In the genomic region with DNA sequence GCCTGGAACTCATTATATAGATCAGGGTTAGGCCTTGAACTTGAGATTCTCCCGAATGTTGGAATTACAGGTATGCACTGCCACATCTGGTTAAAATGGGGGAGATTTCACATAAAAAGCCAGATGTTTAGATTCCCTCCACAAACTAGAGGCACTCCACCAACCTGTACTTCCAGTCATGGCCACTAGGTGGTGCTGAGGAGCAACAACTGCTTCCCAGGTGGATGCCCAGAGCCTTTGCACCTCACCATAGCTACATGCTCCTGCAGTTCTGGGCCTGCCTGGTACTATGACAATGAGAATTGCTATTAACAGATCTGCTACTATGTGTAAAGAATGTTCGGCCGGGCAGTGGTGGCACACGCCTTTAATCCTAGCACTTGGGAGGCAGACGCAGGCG, we compare ENCODE assay signal across 9 mouse cellular contexts. TPM values are rescaled to one million over a fixed set of nuclear protein-coding genes. Genes with fewer than 3 reads are reported as not detected.
A peak's percentile ranks its signal among the peaks of the same experiment; 100 is the strongest.
DNase-seq lines count a peak whose midpoint lies in the region; ATAC-seq and TF ChIP-seq lines count a peak whose summit lies in the region.
"Had no signal": no experiment of that assay in that cellular context is flagged by ENCODE, and none has a peak within 500 bp of the region (broad histone marks: within the 10 kb centered on the region; RNA-seq: fewer than 3 reads in every experiment).

No protein-coding gene starts in this region.

- H3K4me1 ChIP-seq in heart, embryonic 11.5 days (ENCODE audit: control insufficient read depth, insufficient read depth, low read length): no peaks in the 10 kb centered on the region
- H3K4me1 ChIP-seq in cortical plate, adult 2 months (ENCODE audit: control insufficient read depth, insufficient read depth, low read length): peaks cover 5% of the 10 kb centered on the region; the same call in 1 of the 2 replicates
- peaks cover 6% of the 10 kb centered on the region for H3K4me1 ChIP-seq in midbrain, embryonic 16.5 days (ENCODE audit: control insufficient read depth, insufficient read depth, low read length)

- no peak overlapping the region for H3K4me2 ChIP-seq in heart, embryonic 11.5 days
- H3K4me2 ChIP-seq in midbrain, embryonic 16.5 days (ENCODE audit: low read length): no peak overlapping the region

- no peak for TF ChIP-seq POLR2A in cortical plate, adult 2 months (IDR thresholded peaks at IDR 0.05; ENCODE audit: extremely low read depth, insufficient read depth, low read length)

- no peaks in the 10 kb centered on the region for H3K9me3 ChIP-seq in heart, embryonic 11.5 days (replicated peaks; ENCODE audit: control insufficient read depth, low read length)
- H3K9me3 ChIP-seq in midbrain, embryonic 16.5 days (replicated peaks; ENCODE audit: control insufficient read depth, low read length, poor library complexity, severe bottlenecking): no peaks in the 10 kb centered on the region

- intact Hi-C loops in left cerebral cortex, postnatal 36 days (cut with DNase I): loop anchor here (1.0 to 2.0 kb wide), 2 partner anchors 78 to 107 kb away; a partner anchor contains a TSS

- no peaks in the 10 kb centered on the region for H3K36me3 ChIP-seq in heart, embryonic 11.5 days (ENCODE audit: control insufficient read depth, insufficient read depth, low read length)
- no peaks in the 10 kb centered on the region for H3K36me3 ChIP-seq in midbrain, embryonic 16.5 days (ENCODE audit: control insufficient read depth, insufficient read depth, low read length)

- H3K27ac ChIP-seq in heart, embryonic 11.5 days (ENCODE audit: low read depth, low read length): no peak overlapping the region
- no peak overlapping the region for H3K27ac ChIP-seq in cortical plate, adult 2 months (ENCODE audit: insufficient read depth, low read length)
- no peak overlapping the region for H3K27ac ChIP-seq in midbrain, embryonic 16.5 days (ENCODE audit: low read length)

- 37% methylated on average over 6 of the region's 6 CpGs for WGBS in heart, embryonic 11.5 days (ENCODE audit: insufficient replicate concordance)
- WGBS in midbrain, embryonic 16.5 days: 43% methylated on average over 6 of the region's 6 CpGs

- no peak overlapping the region for H3K4me3 ChIP-seq in heart, embryonic 11.5 days (ENCODE audit: low read depth, low read length)
- no peak overlapping the region for H3K4me3 ChIP-seq in cortical plate, adult 2 months (ENCODE audit: insufficient read depth, low read length)
- no peak overlapping the region for H3K4me3 ChIP-seq in midbrain, embryonic 16.5 days (ENCODE audit: low read depth, low read length)
- H3K4me3 ChIP-seq: myocyte had no signal

- H3K9ac ChIP-seq in heart, embryonic 11.5 days (ENCODE audit: low read depth, low read length): no peak overlapping the region
- H3K9ac ChIP-seq in midbrain, embryonic 16.5 days (ENCODE audit: low read depth, low read length): no peak overlapping the region

- no peak for ATAC-seq in heart, embryonic 11.5 days (replicated peaks; ENCODE audit: insufficient number of reproducible peaks, low FRiP score, low TSS enrichment)
- peak; percentile 64 for ATAC-seq in midbrain, embryonic 16.5 days

- peak; percentile 85 for DNase-seq in heart, adult 8-10 months (ENCODE audit: low spot score)
- peak; percentile 53 to 65 for DNase-seq in gastrocnemius, adult 8-10 months (ENCODE audit: low spot score in 2 of 2)
- peak; percentile 48 for DNase-seq in kidney, adult 11 months
- peak; percentile 81 to 83 for DNase-seq in left cerebral cortex, postnatal 36 days (ENCODE audit: low spot score in 2 of 2)
- DNase-seq in spleen, postnatal 10 days (ENCODE audit: low spot score in 2 of 2): peak; percentile 85 to 89

- peak; percentile 98 for TF ChIP-seq CTCF in cortical plate, adult 2 months (IDR thresholded peaks at IDR 0.05; ENCODE audit: extremely low read depth, insufficient read depth, low read length)

- peaks cover 4% of the 10 kb centered on the region; the same call in 1 of the 2 replicates for H3K27me3 ChIP-seq in heart, embryonic 11.5 days (ENCODE audit: control insufficient read depth, insufficient read depth, low read length)
- no peaks in the 10 kb centered on the region for H3K27me3 ChIP-seq in midbrain, embryonic 16.5 days (ENCODE audit: control insufficient read depth, insufficient read depth, low read depth, low read length)

RNA-seq across cellular contexts. Expression of a gene that starts 49.9 kb away (rescaled TPM):
- 10 to 100 TPM; 29.2 to 47.0 (median 40.3) TPM for total RNA-seq in heart, adult 8-10 months (2022)
- polyA plus RNA-seq in heart, embryonic 11.5 days (2014; fragmentation: Nextera tagmentation; extraction: Ambion mirVana): 6.3 and 6.7 TPM in 2 replicates
- 35.1 and 37.1 TPM in 2 replicates for polyA plus RNA-seq in cortical plate, adult 2 months (2012; rRNA removed)
- 10 to 100 TPM; 26.7 to 32.5 (median 28.5) TPM for total RNA-seq in gastrocnemius, adult 8-10 months (2022)
- total RNA-seq in left cerebral cortex, postnatal 36 days (2021): 10 to 100 TPM; 69.8 to 73.5 TPM
- polyA plus RNA-seq in midbrain, embryonic 16.5 days (2015; fragmentation: Nextera tagmentation; extraction: Ambion mirVana): 6.2 and 8.0 TPM in 2 replicates
